Mouse (Mus musculus) stomach, postnatal 0 days (tissue): ENCODE data around the gene Cobll1.

Experiments used
- CTCF ChIP-seq: IDR thresholded peaks from 2 replicates; pipeline ENCODE4 v1.5.1; 2016; ENCODE audit warnings: antibody characterized with exemption, low read depth, mild to moderate bottlenecking, moderate library complexity
- EP300 ChIP-seq: optimal IDR thresholded peaks from 2 replicates; pipeline ENCODE3; 2016; ENCODE audit warnings: antibody characterized with exemption

GRCm38 (mm10) chr2:65211620-65212019 lies 27.6 kb downstream of the Cobll1 start:
- TF ChIP-seq CTCF (no peak), EP300 (no peak)
